Mouse (Mus musculus) mouse embryonic stem cell (cell line): ENCODE results near the gene Gm42421.

Experiments
- in situ Hi-C, 2 experiments: fragments of 300-500 bp; cut with MboI; formaldehyde crosslinking; loops; 1 replicate in 1 of 2; 3 replicates in 1 of 2; pipeline ENCODE4 v1.14.3; 2019 to 2020; ENCODE audit warnings: low sequenced_read_pairs in 2 of 2, low pct_unique_long_range_greater_than_20kb in 1 of 2, mixed read lengths in 1 of 2; ENCODE audit not compliant: unreplicated experiment in 1 of 2

The Gm42421 gene

GRCm38 (mm10) chr5:143982361-143982760 is 54.4 kb downstream of the Gm42421 start:
- in situ Hi-C loops: no loop called here

- in situ Hi-C loops: no loop called here
These were observed 57.4 kb downstream of the Gm42421 start for GRCm38 (mm10) chr5:143985381-143985780.
